Mouse (Mus musculus) granulocyte monocyte progenitor cell, adult 5-6 weeks (primary cell): Measurements from ENCODE around the gene Trpv2. TPM values are rescaled to one million over a fixed set of nuclear protein-coding genes. Genes with fewer than 3 reads are reported as not detected.
"Not testable (repeated sequence)": the region's sequence is repeated elsewhere in the genome, so short reads cannot be mapped to it uniquely, and the experiment has no call there.

ENCODE experiments used
- ATAC-seq: replicated peaks from 2 replicates; pipeline ENCODE4 v1.8.0; 2016; ENCODE audit warnings: mild to moderate bottlenecking, moderate TSS enrichment, inconsistent platforms; ENCODE audit not compliant: poor library complexity, severe bottlenecking
- total RNA-seq, 2 experiments: library from RNA; stranded (forward) in 1 of 2; stranded (reverse) in 1 of 2; fragments of 200-712, 200-1000 nt in 1 of 2; fragments of >200 nt in 1 of 2; fragmentation: Nextera tagmentation in 1 of 2; gene quantifications; 2 replicates each; pipeline ENCODE4 v1.2.3; 2014 to 2017

Gene Trpv2
- total RNA-seq, 2 experiments from 2014 or later = 10.7 to 17.5 TPM

DNA sequence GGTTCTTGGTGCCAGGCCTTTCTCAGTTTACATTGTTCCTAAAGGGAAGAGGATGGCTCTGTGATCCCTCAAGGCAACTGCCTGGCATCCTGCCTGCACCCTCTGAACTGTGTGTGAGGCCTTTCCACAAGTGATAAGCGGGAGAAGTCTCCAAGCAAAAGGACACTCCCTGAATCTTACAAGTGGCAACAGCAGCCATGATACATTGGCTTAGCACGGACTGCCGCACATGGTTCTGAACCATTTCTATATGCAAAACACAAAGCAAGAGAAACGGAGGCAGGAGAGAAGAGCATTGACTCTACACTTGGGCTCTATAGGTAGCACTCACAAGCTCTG is 71.0 kb downstream of the Trpv2 start:
- no peak for ATAC-seq

DNA sequence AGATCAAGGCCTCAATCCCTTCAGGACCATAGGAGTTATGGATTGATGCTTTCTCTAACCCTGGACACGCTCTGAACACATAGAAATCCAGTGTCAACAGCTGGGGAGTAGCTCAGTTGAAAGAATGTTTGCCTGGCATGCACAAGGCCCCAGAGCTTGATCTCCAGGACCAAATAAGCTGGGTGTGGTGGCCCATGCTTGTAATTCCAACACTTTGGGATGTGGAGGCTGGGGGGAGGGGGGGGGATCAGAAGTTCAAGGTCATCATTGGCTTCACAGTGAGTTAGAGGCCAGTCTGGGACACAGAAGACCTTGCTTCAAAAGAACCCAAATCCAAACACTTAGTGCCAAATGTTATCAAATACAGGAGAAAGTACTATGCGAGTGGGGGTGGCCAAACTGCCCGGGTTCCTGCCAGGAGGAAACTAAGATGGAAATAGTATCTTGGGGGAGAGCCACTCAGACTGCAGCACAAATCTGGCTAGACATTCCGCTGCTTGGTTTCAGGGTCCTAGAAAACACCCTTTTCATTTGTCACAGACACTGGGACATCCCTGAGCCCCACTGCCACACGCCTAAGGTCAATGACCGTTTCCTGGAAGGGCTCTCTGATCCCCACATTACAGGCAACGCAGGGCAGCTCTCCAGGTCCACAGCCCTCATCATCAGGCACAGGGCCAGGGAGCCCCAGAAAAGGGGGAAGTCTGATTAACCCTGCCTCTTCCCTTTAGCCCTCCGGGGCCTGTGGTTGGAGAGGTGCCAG is 71.6 kb downstream of the Trpv2 start:
- peak; percentile 64 for ATAC-seq

DNA sequence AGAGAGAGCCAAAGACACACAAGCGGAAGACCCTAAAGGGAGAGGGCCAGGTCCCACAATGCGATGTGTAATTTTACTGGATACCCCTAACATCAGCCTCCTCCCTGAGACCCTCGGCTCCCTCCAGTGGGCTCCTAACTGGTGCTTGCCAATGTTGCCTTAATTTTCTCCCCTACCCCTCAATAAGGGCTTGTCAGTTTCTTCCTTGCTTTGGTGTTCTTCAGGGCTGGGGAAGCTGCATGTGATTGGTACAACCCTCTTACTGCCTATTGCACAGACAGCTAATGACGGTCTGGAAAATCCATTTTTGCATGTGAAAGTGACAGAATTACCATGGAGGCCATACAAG is 72.2 kb downstream of the Trpv2 start:
- peak; percentile 13; the same call in 1 of the 2 replicates for ATAC-seq

DNA sequence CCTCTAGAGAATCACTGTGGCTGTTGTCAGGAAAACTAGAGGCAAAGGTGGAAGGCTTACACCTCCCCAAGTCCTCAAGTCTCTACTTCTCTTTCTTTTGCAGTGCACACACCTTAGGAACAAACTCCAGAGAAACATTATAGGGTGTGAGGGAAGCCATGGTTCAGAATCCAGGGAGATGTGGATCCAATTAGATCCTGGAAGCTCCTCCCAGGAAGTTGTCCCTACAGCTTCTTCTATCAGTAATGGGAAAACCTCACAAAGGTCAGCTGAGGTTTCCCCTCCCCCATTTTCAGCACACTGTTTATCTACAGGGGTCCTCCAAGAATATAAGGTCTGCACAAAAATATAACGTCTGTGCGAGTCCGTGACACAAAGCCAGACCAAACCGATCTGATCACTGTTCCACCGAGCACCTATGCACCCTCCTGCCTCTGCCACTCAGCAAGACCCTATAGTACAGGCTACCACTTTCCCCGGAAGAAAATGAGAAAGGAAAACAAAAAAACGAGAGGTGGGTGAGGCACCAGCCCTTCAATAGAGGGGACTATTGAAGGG is 72.8 kb downstream of the Trpv2 start:
- no peak for ATAC-seq

DNA sequence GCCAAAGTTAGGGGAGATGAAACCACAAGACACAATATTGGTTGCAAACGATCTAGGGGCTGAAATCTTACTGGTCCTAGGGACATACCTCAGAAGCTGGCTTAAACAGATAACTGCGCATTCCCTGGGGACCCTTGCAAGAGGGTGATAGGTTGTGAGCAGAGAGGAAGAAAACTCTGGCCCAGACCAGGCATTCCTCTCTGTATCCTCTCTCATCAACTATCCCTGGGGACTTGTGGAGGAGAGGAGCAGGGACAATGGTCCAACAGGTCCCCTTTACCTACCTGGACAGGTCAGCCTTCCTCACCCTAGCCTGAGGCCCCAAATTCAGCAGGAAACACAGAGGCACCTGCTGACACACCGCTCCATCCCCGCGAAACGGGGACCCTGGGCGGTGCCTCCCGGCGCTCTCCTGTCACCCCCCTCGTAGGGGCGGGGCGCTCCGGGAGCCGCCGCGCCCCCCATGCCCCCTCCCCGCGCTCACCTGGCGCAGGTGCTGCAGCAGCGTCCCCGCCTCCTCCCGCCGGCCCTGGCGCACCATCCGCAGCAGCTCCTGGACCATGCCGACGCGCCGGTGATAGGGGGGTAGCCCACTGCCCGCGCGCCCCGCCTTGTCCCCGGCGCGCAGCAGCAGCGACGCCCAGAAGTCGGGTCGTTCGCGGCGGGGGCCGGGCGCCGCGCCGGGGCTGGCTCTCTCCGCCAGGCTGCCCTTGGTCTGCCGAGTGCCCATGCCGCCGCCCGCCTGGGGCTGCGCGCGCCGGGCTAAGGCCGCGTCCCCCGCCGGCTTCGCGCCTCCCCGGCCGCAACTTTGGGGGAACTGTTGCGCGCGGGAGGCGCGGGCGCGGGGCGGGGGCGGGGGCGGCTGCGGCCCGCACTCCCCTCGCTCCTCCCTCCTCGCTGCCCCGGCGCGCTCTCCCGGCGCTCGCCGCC is 73.6 kb downstream of the Trpv2 start, which contains the start of gene Lrrc75a:
Gene Lrrc75a (minus strand): TSS at position 863 of the 930 bp plus-strand sequence.
- no peak; the same call in 1 of the 2 replicates for ATAC-seq

DNA sequence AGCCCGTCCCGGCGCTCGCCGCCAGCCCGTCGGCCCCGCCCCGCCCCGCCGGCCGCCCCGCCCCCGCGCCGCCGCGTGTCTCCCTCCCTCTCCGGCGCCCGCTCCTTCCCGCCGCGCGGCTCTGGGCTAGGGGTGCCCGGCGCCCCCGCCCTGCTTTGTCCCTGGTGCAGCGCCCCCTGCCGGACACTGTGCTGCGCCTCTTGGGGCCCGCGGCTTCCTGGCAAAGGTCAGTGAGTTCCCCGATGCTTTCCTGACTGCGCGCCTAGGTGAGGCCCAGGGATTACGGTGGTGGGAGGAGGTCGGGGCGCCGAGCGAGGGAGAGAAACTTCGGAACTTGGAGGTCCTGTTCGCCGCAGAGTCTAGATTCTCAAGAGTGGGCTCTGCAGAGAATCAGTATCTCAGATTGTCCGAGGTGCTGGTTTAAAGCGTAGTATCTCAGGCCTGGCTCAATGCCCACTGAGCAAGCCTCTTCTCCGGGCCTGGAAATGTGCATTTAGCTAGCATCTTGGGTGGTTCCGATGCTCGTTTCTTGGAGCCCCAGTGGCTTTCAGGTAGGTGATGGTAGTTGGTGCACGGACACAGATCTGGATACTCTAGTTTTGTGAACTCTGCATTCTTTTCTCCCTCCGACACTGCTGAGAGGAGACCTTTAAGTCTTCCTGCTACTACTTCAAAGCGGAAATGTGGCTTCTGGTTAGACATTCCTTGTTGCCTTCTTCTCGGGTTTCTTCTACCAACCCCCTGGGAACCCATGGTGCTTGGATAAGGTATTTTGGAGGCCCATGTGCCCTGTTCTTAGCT is 74.5 kb downstream of the Trpv2 start, which contains the start of gene Mmgt2:
Gene Mmgt2 (plus strand): TSS at position 74 of the 801 bp plus-strand sequence.
- ATAC-seq = peak; percentile 73

DNA sequence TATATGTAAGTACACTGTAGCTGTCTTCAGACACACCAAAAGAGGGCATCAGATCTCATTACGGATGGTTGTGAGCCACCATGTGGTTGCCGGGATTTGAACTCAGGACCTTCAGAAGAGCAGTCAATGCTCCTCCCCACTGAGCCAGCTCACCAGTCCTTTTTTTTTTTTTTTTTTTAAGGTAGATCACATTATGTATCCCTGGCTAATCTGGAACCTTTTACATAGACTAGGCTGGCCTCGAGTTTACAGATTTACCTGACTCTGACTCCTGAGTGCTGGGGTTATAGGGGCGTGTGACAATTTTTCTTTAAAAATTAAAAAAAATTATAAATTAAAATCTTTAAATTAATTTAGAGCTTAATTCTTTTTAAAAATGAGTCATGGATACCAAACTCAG is 75.5 kb downstream of the Trpv2 start:
- not testable (repeated sequence) for ATAC-seq

Other genes starting within 250 kb of the Trpv2 start
- 4.7 and 12.2 TPM in 2 replicates for gene Pigl, start 116.0 kb upstream of the Trpv2 start, total RNA-seq (2014; fragmentation: Nextera tagmentation)
- 2.5 and 3.6 TPM in 2 replicates for gene Pigl, start 116.0 kb upstream of the Trpv2 start, total RNA-seq (2017)
- gene Ncor1, start 115.9 kb upstream of the Trpv2 start, total RNA-seq (2014; fragmentation: Nextera tagmentation) = 289 and 349 TPM in 2 replicates
- 267 and 271 TPM in 2 replicates for gene Ncor1, start 115.9 kb upstream of the Trpv2 start, total RNA-seq (2017)
- gene Cenpv, start 35.2 kb upstream of the Trpv2 start, total RNA-seq (2014; fragmentation: Nextera tagmentation) = 25.2 and 30.3 TPM in 2 replicates
- gene Cenpv, start 35.2 kb upstream of the Trpv2 start, total RNA-seq (2017) = 12.8 and 15.7 TPM in 2 replicates
- 870 and 954 TPM in 2 replicates for gene Ubb, start 23.3 kb upstream of the Trpv2 start, total RNA-seq (2014; fragmentation: Nextera tagmentation)
- gene Ubb, start 23.3 kb upstream of the Trpv2 start, total RNA-seq (2017) = 1,051 and 1,247 TPM in 2 replicates
- gene Lrrc75a, start 74.0 kb downstream of the Trpv2 start, total RNA-seq (2014; fragmentation: Nextera tagmentation) = 5.7 TPM in 2 replicates
- gene Lrrc75a, start 74.0 kb downstream of the Trpv2 start, total RNA-seq (2017) = 3.6 and 5.4 TPM in 2 replicates
- 16.7 and 34.1 TPM in 2 replicates for gene Mmgt2, start 74.2 kb downstream of the Trpv2 start, total RNA-seq (2014; fragmentation: Nextera tagmentation)
- gene Mmgt2, start 74.2 kb downstream of the Trpv2 start, total RNA-seq (2017) = 15.9 and 23.7 TPM in 2 replicates
- 1.1 and 2.5 TPM in 2 replicates for gene Zfp287, start 157.4 kb downstream of the Trpv2 start, total RNA-seq (2014; fragmentation: Nextera tagmentation)
- 0.56 and 1.9 TPM in 2 replicates for gene Zfp287, start 157.4 kb downstream of the Trpv2 start, total RNA-seq (2017)
- not detected in 2 replicates for gene Gm10428, start 178.6 kb downstream of the Trpv2 start, total RNA-seq (2014; fragmentation: Nextera tagmentation)
- not detected in 2 replicates for gene Gm10428, start 178.6 kb downstream of the Trpv2 start, total RNA-seq (2017)
- gene Zfp286, start 215.0 kb downstream of the Trpv2 start, total RNA-seq (2014; fragmentation: Nextera tagmentation) = 3.2 and 7.5 TPM in 2 replicates
- gene Zfp286, start 215.0 kb downstream of the Trpv2 start, total RNA-seq (2017) = 2.4 and 2.8 TPM in 2 replicates
- gene Trim16, start 245.7 kb downstream of the Trpv2 start, total RNA-seq (2014; fragmentation: Nextera tagmentation) = 12.2 and 29.7 TPM in 2 replicates
- gene Trim16, start 245.7 kb downstream of the Trpv2 start, total RNA-seq (2017) = 19.3 and 22.9 TPM in 2 replicates